Mouse (Mus musculus): ENCODE data around the gene Zfp683. TPM values are rescaled to one million over a fixed set of nuclear protein-coding genes. Genes with fewer than 3 reads are reported as not detected.

Zfp683 gene
- polyA plus RNA-seq, 1 experiment from 2014 or later = not detected

GRCm38 (mm10) chr4:134060135-134060865 is 6.7 kb downstream of the Zfp683 start, which contains the start of gene Crybg2:
Crybg2 (plus strand) TSS chr4:134060815.
- Histone ChIP-seq H3K9me3 (no peaks in the 10 kb centered on the region), H3K27me3 (replicated peaks) (peaks cover 13% of the 10 kb centered on the region), H3K9ac (no peak within 1 kb of the TSS), H3K36me3 (no peaks in the 10 kb centered on the region), H3K27ac (no peak within 1 kb of the TSS), H3K4me3 (no peak within 1 kb of the TSS), H3K4me2 (replicated peaks) (no peak within 1 kb of the TSS), H3K4me1 (no peaks in the 10 kb centered on the region)
- 52% methylated on average over 28 of the region's 28 CpGs for WGBS
- no peak for ATAC-seq (ENCODE audit: low FRiP score, low read depth)

GRCm38 (mm10) chr4:134061166-134061830 is 7.7 kb downstream of the Zfp683 start:
- no peak overlapping the region for H3K4me3 ChIP-seq
- 64% methylated on average over 18 of the region's 18 CpGs for WGBS
- peaks cover 19% of the 10 kb centered on the region for H3K27me3 ChIP-seq (replicated peaks)
- H3K4me2 ChIP-seq (replicated peaks) = no peak overlapping the region
- H3K36me3 ChIP-seq = no peaks in the 10 kb centered on the region
- no peak for ATAC-seq (ENCODE audit: low FRiP score, low read depth)
- no peak overlapping the region for H3K27ac ChIP-seq
- H3K9ac ChIP-seq = no peak overlapping the region
- H3K9me3 ChIP-seq = no peaks in the 10 kb centered on the region
- no peaks in the 10 kb centered on the region for H3K4me1 ChIP-seq

DNA sequence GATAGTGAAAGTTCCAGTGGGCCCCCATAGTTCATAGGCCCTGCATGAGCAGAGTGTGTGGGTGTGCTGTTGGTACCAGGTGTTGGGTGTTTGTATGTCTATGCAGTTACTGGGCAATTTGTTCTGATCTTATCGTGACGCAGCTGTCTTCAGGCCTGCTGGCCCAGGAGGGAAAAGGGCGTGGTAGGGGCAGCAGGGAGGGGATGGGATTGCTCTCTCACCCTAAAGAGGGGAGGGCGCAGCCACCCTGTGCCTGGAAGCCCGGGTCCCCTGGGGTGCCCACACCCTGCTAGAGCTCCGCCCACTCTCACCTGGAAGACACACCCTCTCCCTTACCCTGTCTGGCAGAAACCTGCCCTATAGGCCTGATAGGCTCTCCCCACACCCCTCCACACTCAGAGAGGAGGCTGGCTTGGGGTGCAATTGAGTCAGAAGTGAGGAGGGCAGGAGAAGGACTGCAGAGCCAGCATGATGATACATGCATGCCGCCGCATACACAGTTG is 8.4 kb downstream of the Zfp683 start:
- WGBS = 50% methylated on average over 8 of the region's 8 CpGs
- H3K9ac ChIP-seq = no peak overlapping the region
- no peak for ATAC-seq (ENCODE audit: low FRiP score, low read depth)
- no peaks in the 10 kb centered on the region for H3K4me1 ChIP-seq
- H3K36me3 ChIP-seq = no peaks in the 10 kb centered on the region
- no peaks in the 10 kb centered on the region for H3K9me3 ChIP-seq
- H3K27me3 ChIP-seq (replicated peaks) = peaks cover 22% of the 10 kb centered on the region
- no peak overlapping the region for H3K4me2 ChIP-seq (replicated peaks)
- no peak overlapping the region for H3K4me3 ChIP-seq
- H3K27ac ChIP-seq = no peak overlapping the region

DNA sequence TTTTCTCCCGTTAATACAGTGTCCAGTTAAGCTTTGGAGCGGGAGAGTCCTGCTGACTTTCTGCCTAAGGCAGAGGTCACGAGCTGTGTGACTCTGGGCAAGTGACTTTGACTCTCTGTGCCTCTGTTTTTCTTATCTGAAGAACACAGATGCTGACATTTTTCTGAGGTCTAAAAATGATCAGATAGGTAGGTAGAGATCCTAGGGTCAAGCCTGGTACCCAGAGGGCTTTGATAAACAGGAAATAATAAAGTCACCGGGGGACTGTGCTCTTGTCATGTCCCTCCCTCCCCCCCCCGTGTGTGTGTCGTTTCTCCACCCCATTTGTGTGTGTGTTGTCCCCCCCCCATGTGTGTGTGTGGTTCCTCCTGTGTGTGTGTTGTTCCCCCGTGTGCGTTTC is 8.9 kb downstream of the Zfp683 start:
- H3K36me3 ChIP-seq = no peaks in the 10 kb centered on the region
- no peak for ATAC-seq (ENCODE audit: low FRiP score, low read depth)
- H3K27ac ChIP-seq = no peak overlapping the region
- no peak overlapping the region for H3K4me2 ChIP-seq (replicated peaks)
- 69% methylated on average over 8 of the region's 8 CpGs for WGBS
- H3K27me3 ChIP-seq (replicated peaks) = peaks cover 22% of the 10 kb centered on the region
- H3K9ac ChIP-seq = no peak overlapping the region
- H3K9me3 ChIP-seq = no peaks in the 10 kb centered on the region
- H3K4me1 ChIP-seq = no peaks in the 10 kb centered on the region
- H3K4me3 ChIP-seq = no peak overlapping the region

GRCm38 (mm10) chr4:134065431-134066004 is 11.9 kb downstream of the Zfp683 start:
- no peak for ATAC-seq (ENCODE audit: low FRiP score, low read depth)
- Histone ChIP-seq H3K36me3 (no peaks in the 10 kb centered on the region), H3K27ac (no peak overlapping the region), H3K4me3 (no peak overlapping the region), H3K9me3 (no peaks in the 10 kb centered on the region), H3K9ac (no peak overlapping the region), H3K27me3 (replicated peaks) (peaks cover 18% of the 10 kb centered on the region), H3K4me1 (no peaks in the 10 kb centered on the region), H3K4me2 (replicated peaks) (no peak overlapping the region)
- 26% methylated on average over 23 of the region's 23 CpGs for WGBS

- ATAC-seq (ENCODE audit: low FRiP score, low read depth) = no peak
- Histone ChIP-seq H3K27ac (no peak overlapping the region), H3K27me3 (replicated peaks) (peaks cover 16% of the 10 kb centered on the region), H3K9me3 (no peaks in the 10 kb centered on the region), H3K4me1 (no peaks in the 10 kb centered on the region), H3K4me2 (replicated peaks) (no peak overlapping the region), H3K9ac (no peak overlapping the region), H3K4me3 (no peak overlapping the region), H3K36me3 (no peaks in the 10 kb centered on the region)
- WGBS = 88% methylated on average over 8 of the region's 8 CpGs
These were observed 13.7 kb downstream of the Zfp683 start for GRCm38 (mm10) chr4:134067383-134067782.

- 76% methylated on average over 7 of the region's 7 CpGs for WGBS
These were observed 14.4 kb downstream of the Zfp683 start for GRCm38 (mm10) chr4:134067833-134068544.

GRCm38 (mm10) chr4:134068793-134069580 is 15.3 kb downstream of the Zfp683 start:
- H3K27ac ChIP-seq = no peak overlapping the region
- no peak overlapping the region for H3K4me3 ChIP-seq
- H3K36me3 ChIP-seq = no peaks in the 10 kb centered on the region
- H3K4me2 ChIP-seq (replicated peaks) = no peak overlapping the region
- H3K9ac ChIP-seq = no peak overlapping the region
- H3K4me1 ChIP-seq = no peaks in the 10 kb centered on the region
- 86% methylated on average over 4 of the region's 4 CpGs for WGBS
- no peak for ATAC-seq (ENCODE audit: low FRiP score, low read depth)
- peaks cover 16% of the 10 kb centered on the region for H3K27me3 ChIP-seq (replicated peaks)
- H3K9me3 ChIP-seq = no peaks in the 10 kb centered on the region

More at GRCm38 (mm10) chr4:134067833-134068544, 14.4 kb downstream of the Zfp683 start:
- Histone ChIP-seq H3K4me3 (no peak overlapping the region), H3K4me1 (no peaks in the 10 kb centered on the region), H3K9me3 (no peaks in the 10 kb centered on the region), H3K27me3 (replicated peaks) (peaks cover 16% of the 10 kb centered on the region), H3K9ac (no peak overlapping the region), H3K27ac (no peak overlapping the region), H3K36me3 (no peaks in the 10 kb centered on the region), H3K4me2 (replicated peaks) (no peak overlapping the region)
- no peak for ATAC-seq (ENCODE audit: low FRiP score, low read depth)

DNA sequence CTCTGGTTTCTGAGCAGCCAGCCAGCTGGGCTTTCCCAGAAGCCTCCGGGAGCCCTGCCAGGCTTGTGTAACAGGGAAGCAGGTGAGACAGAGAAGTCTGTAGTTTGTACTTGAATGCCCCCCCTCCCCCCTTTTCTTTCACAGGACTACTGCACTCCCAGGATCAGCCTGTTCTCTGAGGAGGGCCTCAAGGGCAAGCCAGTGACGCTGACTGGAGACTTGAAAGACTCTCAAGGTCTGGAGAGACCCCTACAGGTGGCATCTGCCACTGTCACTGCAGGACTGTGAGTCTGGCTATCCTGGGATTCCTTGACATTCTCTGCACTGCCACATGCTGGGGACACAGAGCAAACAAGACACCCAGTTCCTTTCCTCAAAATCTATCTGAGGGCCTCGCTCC is 25.1 kb downstream of the Zfp683 start:
- Histone ChIP-seq H3K4me1 (peaks cover 13% of the 10 kb centered on the region), H3K27me3 (replicated peaks) (peaks cover 21% of the 10 kb centered on the region), H3K9ac (no peak overlapping the region), H3K27ac (no peak overlapping the region), H3K36me3 (no peaks in the 10 kb centered on the region), H3K9me3 (no peaks in the 10 kb centered on the region), H3K4me3 (no peak overlapping the region), H3K4me2 (replicated peaks) (no peak overlapping the region)
- 30% methylated on average over 3 of the region's 3 CpGs for WGBS
- ATAC-seq (ENCODE audit: low FRiP score, low read depth) = no peak

- Histone ChIP-seq H3K27me3 (replicated peaks) (peaks cover 21% of the 10 kb centered on the region), H3K9ac (no peak overlapping the region), H3K36me3 (no peaks in the 10 kb centered on the region), H3K27ac (no peak overlapping the region), H3K4me1 (peaks cover 13% of the 10 kb centered on the region), H3K4me2 (replicated peaks) (no peak overlapping the region), H3K9me3 (no peaks in the 10 kb centered on the region), H3K4me3 (no peak overlapping the region)
- WGBS = 84% methylated on average over 4 of the region's 4 CpGs
- no peak for ATAC-seq (ENCODE audit: low FRiP score, low read depth)
These were observed 27.0 kb downstream of the Zfp683 start for GRCm38 (mm10) chr4:134080674-134081073.

GRCm38 (mm10) chr4:134081730-134082386 is 28.2 kb downstream of the Zfp683 start:
- H3K9ac ChIP-seq = peak overlapping the region; percentile 18; the same call in 1 of the 2 replicates
- H3K4me3 ChIP-seq = peak overlapping the region; percentile 42
- H3K27me3 ChIP-seq (replicated peaks) = peaks cover 21% of the 10 kb centered on the region
- H3K27ac ChIP-seq = no peak overlapping the region
- H3K4me1 ChIP-seq = peaks cover 13% of the 10 kb centered on the region
- no peaks in the 10 kb centered on the region for H3K36me3 ChIP-seq
- 1% methylated on average over 41 of the region's 41 CpGs for WGBS
- no peak for ATAC-seq (ENCODE audit: low FRiP score, low read depth)
- H3K4me2 ChIP-seq (replicated peaks) = peak overlapping the region; percentile 83
- no peaks in the 10 kb centered on the region for H3K9me3 ChIP-seq
